Mouse (Mus musculus) thymus, adult 2 months (tissue): ENCODE results near the gene Maats1. TPM values are rescaled to one million over a fixed set of nuclear protein-coding genes. Genes with fewer than 3 reads are reported as not detected.

ENCODE experiments used
- DNase-seq: peaks from one replicate; pipeline ENCODE4 v3.0.0; 2021
- H3K27ac ChIP-seq: fragments of 200-500 bp; 2 replicates; pipeline ENCODE4 v1.5.1; 2012; ENCODE audit warnings: low read length, control low read depth; ENCODE audit not compliant: control insufficient read depth, insufficient read depth
- H3K27me3 ChIP-seq: fragments of 200-500 bp; 2 replicates; pipeline ENCODE4 v1.6.1; 2012; ENCODE audit warnings: mild to moderate bottlenecking, low read length, moderate library complexity, mixed read lengths; ENCODE audit not compliant: control insufficient read depth, insufficient read depth
- H3K36me3 ChIP-seq: fragments of 200-500 bp; 2 replicates; pipeline ENCODE4 v1.6.1; 2012; ENCODE audit warnings: mild to moderate bottlenecking, low read length, moderate library complexity; ENCODE audit not compliant: control insufficient read depth, insufficient read depth
- H3K4me1 ChIP-seq: fragments of 200-500 bp; replicated peaks from 2 replicates; pipeline ENCODE4 v1.6.1; 2012; ENCODE audit warnings: low read length; ENCODE audit not compliant: control insufficient read depth, insufficient read depth
- H3K4me3 ChIP-seq: fragments of 200-500 bp; 2 replicates; pipeline ENCODE4 v1.5.1; 2012; ENCODE audit warnings: mild to moderate bottlenecking, low read length, control low read depth, moderate library complexity; ENCODE audit not compliant: control insufficient read depth, insufficient read depth
- CTCF ChIP-seq: fragments of 200-500 bp; IDR thresholded peaks from 2 replicates; pipeline ENCODE4 v1.5.1; 2012; ENCODE audit warnings: mild to moderate bottlenecking, control low read depth, low read length, moderate library complexity, borderline replicate concordance; ENCODE audit not compliant: control insufficient read depth, poor library complexity, insufficient read depth; ENCODE audit errors: extremely low read depth
- POLR2A ChIP-seq: fragments of 200-500 bp; IDR thresholded peaks from 2 replicates; pipeline ENCODE4 v1.6.1; 2012; ENCODE audit warnings: mild to moderate bottlenecking, low read length, control low read depth, moderate library complexity; ENCODE audit not compliant: control insufficient read depth, poor library complexity, insufficient read depth; ENCODE audit errors: extremely low read depth
- WGBS: fragments of 180-500 bp; shearing (Covaris S2); methylation state at CpG from one replicate; pipeline ENCODE4 v1.1.7; 2018; 5-methylcytosine and 5-hydroxymethylcytosine counted together
- polyA plus RNA-seq: library from polyadenylated mRNA; depleted of rRNA; stranded (reverse); fragments of >200 nt; gene quantifications from 2 replicates; pipeline ENCODE4 v1.2.3, GENCODE M21; 2012

Gene Maats1
- polyA plus RNA-seq, 1 experiment, result 0.12 TPM

- Histone ChIP-seq H3K36me3 (no peaks in the 10 kb centered on the region), H3K27ac (no peak overlapping the region), H3K4me3 (no peak overlapping the region), H3K27me3 (no peaks in the 10 kb centered on the region), H3K4me1 (no peaks in the 10 kb centered on the region)
- TF ChIP-seq POLR2A (no peak), CTCF (no peak)
- 92% methylated on average over 7 of the region's 7 CpGs for WGBS
- DNase-seq, result no peak
These were observed 56.1 kb downstream of the Maats1 start for GRCm38 (mm10) chr16:38285801-38286200.

- Histone ChIP-seq H3K4me3 (no peak overlapping the region), H3K36me3 (no peaks in the 10 kb centered on the region), H3K4me1 (no peaks in the 10 kb centered on the region), H3K27me3 (no peaks in the 10 kb centered on the region), H3K27ac (no peak overlapping the region)
- no peak for DNase-seq
- 83% methylated on average over 3 of the region's 3 CpGs for WGBS
- TF ChIP-seq CTCF (no peak), POLR2A (no peak)
These were observed 58.6 kb downstream of the Maats1 start for GRCm38 (mm10) chr16:38283300-38283699.

- Histone ChIP-seq H3K4me1 (no peaks in the 10 kb centered on the region), H3K27me3 (no peaks in the 10 kb centered on the region), H3K36me3 (no peaks in the 10 kb centered on the region), H3K4me3 (no peak overlapping the region), H3K27ac (no peak overlapping the region)
- TF ChIP-seq CTCF (no peak), POLR2A (no peak)
- DNase-seq, result no peak
- WGBS, result 84% methylated on average over 7 of the region's 7 CpGs
These were observed 59.3 kb downstream of the Maats1 start for GRCm38 (mm10) chr16:38282559-38283160.

- no peak for TF ChIP-seq POLR2A
- no peak for TF ChIP-seq CTCF
- no peaks in the 10 kb centered on the region for H3K27me3 ChIP-seq
- no peaks in the 10 kb centered on the region for H3K36me3 ChIP-seq
- no peak overlapping the region for H3K4me3 ChIP-seq
- H3K4me1 ChIP-seq, result no peaks in the 10 kb centered on the region
- DNase-seq, result no peak
- H3K27ac ChIP-seq, result no peak overlapping the region
- 86% methylated on average over 7 of the region's 7 CpGs for WGBS
These were observed 61.0 kb downstream of the Maats1 start for GRCm38 (mm10) chr16:38280951-38281350.

GRCm38 (mm10) chr16:38279794-38280193 is 62.1 kb downstream of the Maats1 start:
- TF ChIP-seq CTCF, result no peak
- no peak for TF ChIP-seq POLR2A
- 93% methylated on average over 5 of the region's 5 CpGs for WGBS
- Histone ChIP-seq H3K4me3 (no peak overlapping the region), H3K27ac (no peak overlapping the region), H3K4me1 (no peaks in the 10 kb centered on the region), H3K36me3 (no peaks in the 10 kb centered on the region), H3K27me3 (no peaks in the 10 kb centered on the region)
- no peak for DNase-seq

GRCm38 (mm10) chr16:38274737-38275136 is 67.2 kb downstream of the Maats1 start:
- Histone ChIP-seq H3K4me1 (no peaks in the 10 kb centered on the region), H3K36me3 (no peaks in the 10 kb centered on the region), H3K4me3 (no peak overlapping the region), H3K27ac (no peak overlapping the region), H3K27me3 (no peaks in the 10 kb centered on the region)
- DNase-seq, result no peak
- 86% methylated on average over 2 of the region's 2 CpGs for WGBS
- TF ChIP-seq POLR2A (no peak), CTCF (no peak)

GRCm38 (mm10) chr16:38272483-38272882 is 69.5 kb downstream of the Maats1 start:
- Histone ChIP-seq H3K36me3 (no peaks in the 10 kb centered on the region), H3K27me3 (no peaks in the 10 kb centered on the region), H3K27ac (no peak overlapping the region), H3K4me1 (no peaks in the 10 kb centered on the region), H3K4me3 (no peak overlapping the region)
- 91% methylated on average over 5 of the region's 5 CpGs for WGBS
- no peak for DNase-seq
- TF ChIP-seq CTCF, result no peak
- TF ChIP-seq POLR2A, result no peak
